Mouse (Mus musculus): ENCODE measurements around the gene Rfx8.
"Not testable (repeated sequence)": the region's sequence is repeated elsewhere in the genome, so short reads cannot be mapped to it uniquely, and the experiment has no call there.

Rfx8 gene

GRCm38 (mm10) chr1:39691974-39692373 lies 28.8 kb downstream of the Rfx8 start:
- in situ Hi-C loops (cut with MseI, MboI), result no loop called here

- in situ Hi-C loops (cut with MseI, MboI), result no loop called here
Observed at GRCm38 (mm10) chr1:39691061-39691460, 29.7 kb downstream of the Rfx8 start.

GRCm38 (mm10) chr1:39688573-39688972 lies 32.2 kb downstream of the Rfx8 start:
- in situ Hi-C loops (cut with MseI, MboI), result no loop called here

GRCm38 (mm10) chr1:39687279-39687678 lies 33.5 kb downstream of the Rfx8 start:
- in situ Hi-C loops (cut with MseI, MboI), result no loop called here

GRCm38 (mm10) chr1:39685841-39686240 lies 35.0 kb downstream of the Rfx8 start:
- in situ Hi-C loops (cut with MseI, MboI), result no loop called here

GRCm38 (mm10) chr1:39681638-39682037 lies 39.2 kb downstream of the Rfx8 start:
- in situ Hi-C loops (cut with MseI, MboI), result no loop called here

GRCm38 (mm10) chr1:39680546-39680945 lies 40.3 kb downstream of the Rfx8 start:
- in situ Hi-C loops (cut with MseI, MboI), result no loop called here

- in situ Hi-C loops (cut with MseI, MboI), result no loop called here
Observed at GRCm38 (mm10) chr1:39678883-39679282, 41.9 kb downstream of the Rfx8 start.

- in situ Hi-C loops (cut with MseI, MboI), result no loop called here
Observed at GRCm38 (mm10) chr1:39676221-39676876, 44.4 kb downstream of the Rfx8 start.

- in situ Hi-C loops (cut with MseI, MboI), result no loop called here
Observed at GRCm38 (mm10) chr1:39672362-39673105, 48.3 kb downstream of the Rfx8 start.

GRCm38 (mm10) chr1:39670211-39670935 lies 50.4 kb downstream of the Rfx8 start:
- in situ Hi-C loops (cut with MseI, MboI), result no loop called here

GRCm38 (mm10) chr1:39666751-39667252 lies 54.0 kb downstream of the Rfx8 start:
- in situ Hi-C loops (cut with MseI, MboI), result no loop called here

GRCm38 (mm10) chr1:39664039-39664625 lies 56.7 kb downstream of the Rfx8 start:
- in situ Hi-C loops (cut with MseI, MboI), result no loop called here

- in situ Hi-C loops (cut with MseI, MboI), result no loop called here
Observed at GRCm38 (mm10) chr1:39663050-39663449, 57.7 kb downstream of the Rfx8 start.

- in situ Hi-C loops (cut with MseI, MboI), result no loop called here
Observed at GRCm38 (mm10) chr1:39656976-39657529, 63.7 kb downstream of the Rfx8 start.

GRCm38 (mm10) chr1:39654901-39655300 lies 65.9 kb downstream of the Rfx8 start:
- in situ Hi-C loops (cut with MseI, MboI), result not testable (repeated sequence)

GRCm38 (mm10) chr1:39653028-39653427 lies 67.8 kb downstream of the Rfx8 start:
- in situ Hi-C loops (cut with MseI, MboI), result no loop called here

GRCm38 (mm10) chr1:39651241-39651548 lies 69.6 kb downstream of the Rfx8 start, which contains the start of gene Creg2:
Gene Creg2, minus strand, starts transcription at chr1:39651474.
- in situ Hi-C loops (cut with MseI, MboI), result no loop called here

- in situ Hi-C loops (cut with MseI, MboI), result no loop called here
Observed at GRCm38 (mm10) chr1:39650435-39651240, 70.2 kb downstream of the Rfx8 start.

- in situ Hi-C loops (cut with MseI, MboI), result no loop called here
Observed at GRCm38 (mm10) chr1:39649691-39650434, 70.9 kb downstream of the Rfx8 start.
